Mouse (Mus musculus) liver, embryonic 12.5 days (tissue): ENCODE measurements around the gene Sptbn2. TPM values are rescaled to one million over a fixed set of nuclear protein-coding genes. Genes with fewer than 3 reads are reported as not detected.

Experiments used
- ATAC-seq: fragments of 200-750 bp; cut with Nextera tagmentation; 2 replicates; pipeline ENCODE4 v1.8.0; 2017; ENCODE audit warnings: moderate number of reproducible peaks, mild to moderate bottlenecking, moderate library complexity
- H3K27ac ChIP-seq: fragments of 300-500 bp; sonication (generic); 2 replicates; pipeline ENCODE4 v1.5.1; 2016; ENCODE audit warnings: mild to moderate bottlenecking
- H3K27me3 ChIP-seq: fragments of 300-500 bp; sonication (generic); replicated peaks from 2 replicates; pipeline ENCODE4 v1.6.1; 2016; ENCODE audit warnings: mild to moderate bottlenecking, moderate library complexity
- H3K36me3 ChIP-seq: fragments of 300-500 bp; sonication (generic); 2 replicates; pipeline ENCODE4 v1.6.1; 2016; ENCODE audit warnings: mild to moderate bottlenecking, moderate library complexity
- H3K4me1 ChIP-seq: fragments of 300-500 bp; sonication (generic); 2 replicates; pipeline ENCODE4 v1.6.1; 2016
- H3K4me2 ChIP-seq: fragments of 300-500 bp; sonication (generic); 2 replicates; pipeline ENCODE4 v1.6.1; 2016; ENCODE audit warnings: mild to moderate bottlenecking, moderate library complexity
- H3K4me3 ChIP-seq: fragments of 300-500 bp; sonication (generic); 2 replicates; pipeline ENCODE4 v1.5.1; 2016; ENCODE audit warnings: mild to moderate bottlenecking, moderate library complexity
- H3K9ac ChIP-seq: fragments of 300-500 bp; sonication (generic); 2 replicates; pipeline ENCODE4 v1.6.1; 2016; ENCODE audit warnings: mild to moderate bottlenecking, moderate library complexity
- H3K9me3 ChIP-seq: fragments of 300-500 bp; sonication (generic); replicated peaks from 2 replicates; pipeline ENCODE4 v1.6.1; 2016; ENCODE audit warnings: mild to moderate bottlenecking, moderate library complexity
- WGBS: fragments of 180-500 bp; shearing (Covaris S2); methylation state at CpG from one replicate; pipeline ENCODE4 v1.1.7; 2016; ENCODE audit not compliant: insufficient replicate concordance; 5-methylcytosine and 5-hydroxymethylcytosine counted together
- polyA plus RNA-seq: library from polyadenylated mRNA; unstranded; fragments of >200 nt; fragmentation: Nextera tagmentation; extraction: Ambion mirVana; gene quantifications from 2 replicates; pipeline ENCODE4 v1.2.1, GENCODE M21; 2016

Sptbn2 gene
- polyA plus RNA-seq, 1 experiment from 2014 or later = 0.14 TPM

- no peak overlapping the region for H3K27ac ChIP-seq
- H3K4me3 ChIP-seq = no peak overlapping the region
- 71% methylated on average over 13 of the region's 13 CpGs for WGBS
- H3K4me1 ChIP-seq = no peaks in the 10 kb centered on the region
- no peak overlapping the region for H3K4me2 ChIP-seq
- 0 out of 2 replicates have a peak, but pooled peaks cover 8% of the 10 kb centered on the region for H3K27me3 ChIP-seq
- ATAC-seq = no peak
- H3K9ac ChIP-seq = no peak overlapping the region
- H3K9me3 ChIP-seq = no peaks in the 10 kb centered on the region
- H3K36me3 ChIP-seq = no peaks in the 10 kb centered on the region
Measured at GRCm38 (mm10) chr19:4737866-4738265, 26.9 kb downstream of the Sptbn2 start.

DNA sequence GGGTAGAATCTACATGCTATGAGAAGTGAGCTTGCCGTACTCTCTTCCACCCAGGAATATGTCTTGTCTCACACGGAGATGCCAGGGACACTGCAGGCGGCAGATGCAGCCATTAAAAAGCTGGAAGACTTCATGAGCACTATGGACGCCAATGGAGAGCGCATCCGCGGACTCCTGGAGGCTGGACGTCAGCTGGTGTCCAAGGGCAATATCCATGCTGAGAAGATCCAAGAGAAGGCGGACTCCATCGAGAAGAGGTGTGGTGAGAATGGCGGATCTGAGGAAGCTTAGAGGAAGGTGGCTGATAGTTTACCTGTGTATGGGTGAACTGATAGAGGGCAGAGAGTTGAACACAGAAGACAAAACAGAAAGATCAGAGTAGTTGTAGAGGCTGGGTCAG, 28.1 kb downstream of the Sptbn2 start:
- no peaks in the 10 kb centered on the region for H3K4me1 ChIP-seq
- H3K4me3 ChIP-seq = no peak overlapping the region
- H3K27ac ChIP-seq = no peak overlapping the region
- ATAC-seq = no peak
- no peak overlapping the region for H3K9ac ChIP-seq
- H3K27me3 ChIP-seq = 0 out of 2 replicates have a peak, but pooled peaks cover 5% of the 10 kb centered on the region
- H3K4me2 ChIP-seq = no peak overlapping the region
- no peaks in the 10 kb centered on the region for H3K36me3 ChIP-seq
- H3K9me3 ChIP-seq = no peaks in the 10 kb centered on the region
- 81% methylated on average over 11 of the region's 11 CpGs for WGBS

- WGBS = 76% methylated on average over 5 of the region's 5 CpGs
- 0 out of 2 replicates have a peak, but pooled peaks cover 5% of the 10 kb centered on the region for H3K27me3 ChIP-seq
- H3K4me2 ChIP-seq = no peak overlapping the region
- no peak overlapping the region for H3K9ac ChIP-seq
- no peaks in the 10 kb centered on the region for H3K36me3 ChIP-seq
- H3K9me3 ChIP-seq = no peaks in the 10 kb centered on the region
- no peak for ATAC-seq
- no peak overlapping the region for H3K4me3 ChIP-seq
- H3K27ac ChIP-seq = no peak overlapping the region
- no peaks in the 10 kb centered on the region for H3K4me1 ChIP-seq
Measured at GRCm38 (mm10) chr19:4739762-4740161, 28.8 kb downstream of the Sptbn2 start.

- Histone ChIP-seq H3K27me3 (0 out of 2 replicates have a peak, but pooled peaks cover 5% of the 10 kb centered on the region), H3K4me2 (no peak overlapping the region), H3K36me3 (no peaks in the 10 kb centered on the region), H3K9me3 (no peaks in the 10 kb centered on the region), H3K9ac (no peak overlapping the region), H3K4me1 (no peaks in the 10 kb centered on the region), H3K27ac (no peak overlapping the region), H3K4me3 (no peak overlapping the region)
- whole genome bisulfite sequencing = 64% methylated on average over 10 of the region's 10 CpGs
- no peak for ATAC-seq
Measured at GRCm38 (mm10) chr19:4741482-4741881, 30.5 kb downstream of the Sptbn2 start.

DNA sequence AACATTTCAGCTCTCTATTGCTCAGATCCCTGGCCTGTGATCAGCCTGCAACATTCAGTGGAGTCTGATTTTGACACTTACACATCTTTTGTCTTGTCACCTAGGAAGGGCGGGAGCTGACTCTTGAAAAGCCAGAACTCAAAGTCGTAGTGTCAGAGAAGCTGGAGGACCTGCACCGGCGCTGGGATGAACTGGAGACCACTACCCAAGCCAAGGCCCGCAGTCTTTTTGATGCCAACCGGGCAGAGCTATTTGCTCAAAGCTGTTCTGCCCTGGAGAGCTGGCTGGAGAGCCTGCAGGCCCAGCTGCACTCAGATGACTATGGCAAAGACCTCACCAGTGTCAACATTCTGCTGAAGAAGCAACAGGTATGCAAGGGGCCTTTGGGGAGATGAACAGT, 31.3 kb downstream of the Sptbn2 start:
- no peak overlapping the region for H3K9ac ChIP-seq
- WGBS = 73% methylated on average over 6 of the region's 6 CpGs
- no peak overlapping the region for H3K4me3 ChIP-seq
- H3K9me3 ChIP-seq = no peaks in the 10 kb centered on the region
- H3K36me3 ChIP-seq = no peaks in the 10 kb centered on the region
- no peaks in the 10 kb centered on the region for H3K4me1 ChIP-seq
- no peak overlapping the region for H3K27ac ChIP-seq
- no peak overlapping the region for H3K4me2 ChIP-seq
- no peak for ATAC-seq
- H3K27me3 ChIP-seq = 0 out of 2 replicates have a peak, but pooled peaks cover 5% of the 10 kb centered on the region

DNA sequence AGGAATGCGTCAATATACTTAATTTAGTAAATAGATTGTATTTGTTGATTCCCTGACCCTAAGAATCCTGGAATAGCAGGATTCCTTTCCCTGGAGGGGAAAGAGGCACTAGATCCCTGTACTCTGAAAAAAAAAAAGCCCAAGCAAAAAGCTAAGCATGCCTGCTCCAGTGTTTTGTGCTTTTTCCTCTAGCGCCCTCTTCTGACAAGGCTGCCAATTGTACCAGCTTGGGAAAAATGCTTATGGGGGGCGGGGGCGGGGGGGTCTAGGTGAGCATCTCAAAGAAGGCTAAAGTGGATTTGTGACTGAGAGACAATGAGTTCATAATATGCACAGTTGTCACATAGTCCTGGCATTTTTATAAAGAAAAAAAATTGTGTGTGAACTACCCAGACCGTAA, 32.6 kb downstream of the Sptbn2 start:
- H3K4me3 ChIP-seq = no peak overlapping the region
- no peaks in the 10 kb centered on the region for H3K4me1 ChIP-seq
- WGBS = 40% methylated on average over 5 of the region's 5 CpGs
- ATAC-seq = no peak
- no peaks in the 10 kb centered on the region for H3K9me3 ChIP-seq
- no peak overlapping the region for H3K9ac ChIP-seq
- no peak overlapping the region for H3K27ac ChIP-seq
- no peaks in the 10 kb centered on the region for H3K27me3 ChIP-seq
- no peak overlapping the region for H3K4me2 ChIP-seq
- H3K36me3 ChIP-seq = no peaks in the 10 kb centered on the region

DNA sequence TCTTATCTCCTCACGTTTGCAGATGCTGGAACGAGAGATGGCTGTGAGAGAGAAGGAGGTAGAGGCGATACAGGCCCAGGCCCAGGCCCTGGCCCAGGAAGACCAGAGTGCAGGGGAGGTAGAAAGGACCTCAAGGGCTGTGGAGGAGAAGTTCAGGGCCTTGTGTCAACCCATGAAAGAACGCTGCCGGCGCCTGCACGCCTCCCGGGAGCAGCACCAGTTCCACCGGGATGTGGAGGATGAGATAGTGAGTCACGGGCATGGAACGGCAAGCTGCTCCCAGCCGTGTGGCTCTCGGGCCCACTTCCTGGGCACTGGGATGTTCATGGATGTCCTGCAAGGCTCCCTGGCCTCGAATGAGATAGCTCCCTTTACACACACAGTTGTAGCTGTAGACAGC, 33.1 kb downstream of the Sptbn2 start:
- H3K27ac ChIP-seq = no peak overlapping the region
- WGBS = 68% methylated on average over 14 of the region's 14 CpGs
- no peak for ATAC-seq

DNA sequence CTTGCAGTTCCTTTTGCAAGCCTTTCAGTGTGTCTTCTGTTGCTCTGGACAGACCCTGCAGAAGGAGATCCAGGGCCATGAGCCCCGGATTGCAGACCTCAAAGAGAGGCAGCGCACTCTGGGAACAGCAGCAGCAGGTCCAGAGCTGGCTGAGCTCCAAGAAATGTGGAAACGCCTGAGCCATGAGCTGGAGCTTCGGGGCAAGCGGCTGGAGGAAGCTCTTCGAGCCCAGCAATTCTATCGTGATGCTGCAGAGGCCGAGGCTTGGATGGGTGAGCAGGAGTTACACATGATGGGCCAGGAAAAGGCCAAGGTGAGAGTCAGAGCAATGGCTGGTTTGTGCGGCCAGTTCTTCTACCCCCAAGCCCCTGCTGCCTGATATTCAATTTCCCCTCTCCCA, 34.1 kb downstream of the Sptbn2 start:
- Histone ChIP-seq H3K36me3 (no peaks in the 10 kb centered on the region), H3K27ac (no peak overlapping the region), H3K27me3 (no peaks in the 10 kb centered on the region), H3K9me3 (no peaks in the 10 kb centered on the region), H3K4me3 (no peak overlapping the region), H3K4me2 (no peak overlapping the region), H3K9ac (no peak overlapping the region), H3K4me1 (no peaks in the 10 kb centered on the region)
- ATAC-seq = no peak
- 73% methylated on average over 9 of the region's 9 CpGs for WGBS

More for the DNA sequence above, 33.1 kb downstream of the Sptbn2 start:
- no peaks in the 10 kb centered on the region for H3K27me3 ChIP-seq
- H3K36me3 ChIP-seq = no peaks in the 10 kb centered on the region
- no peak overlapping the region for H3K4me3 ChIP-seq
- no peaks in the 10 kb centered on the region for H3K9me3 ChIP-seq
- no peak overlapping the region for H3K9ac ChIP-seq
- no peaks in the 10 kb centered on the region for H3K4me1 ChIP-seq
- no peak overlapping the region for H3K4me2 ChIP-seq

- H3K9me3 ChIP-seq = no peaks in the 10 kb centered on the region
- no peak for ATAC-seq
- no peaks in the 10 kb centered on the region for H3K4me1 ChIP-seq
- H3K27me3 ChIP-seq = no peaks in the 10 kb centered on the region
- no peak overlapping the region for H3K27ac ChIP-seq
- H3K9ac ChIP-seq = no peak overlapping the region
- 86% methylated on average over 10 of the region's 10 CpGs for WGBS
- H3K4me3 ChIP-seq = no peak overlapping the region
- H3K4me2 ChIP-seq = no peak overlapping the region
- H3K36me3 ChIP-seq = no peaks in the 10 kb centered on the region
Measured at GRCm38 (mm10) chr19:4745681-4746080, 34.7 kb downstream of the Sptbn2 start.

GRCm38 (mm10) chr19:4746611-4747010, 35.6 kb downstream of the Sptbn2 start:
- no peak for ATAC-seq
- Histone ChIP-seq H3K36me3 (no peaks in the 10 kb centered on the region), H3K27ac (no peak overlapping the region), H3K9ac (no peak overlapping the region), H3K4me3 (no peak overlapping the region), H3K9me3 (no peaks in the 10 kb centered on the region), H3K4me2 (no peak overlapping the region), H3K27me3 (no peaks in the 10 kb centered on the region), H3K4me1 (no peaks in the 10 kb centered on the region)
- 76% methylated on average over 14 of the region's 14 CpGs for WGBS

- no peaks in the 10 kb centered on the region for H3K4me1 ChIP-seq
- WGBS = 80% methylated on average over 9 of the region's 9 CpGs
Measured at GRCm38 (mm10) chr19:4747631-4748312, 36.8 kb downstream of the Sptbn2 start.

GRCm38 (mm10) chr19:4748493-4748892, 37.5 kb downstream of the Sptbn2 start:
- no peak overlapping the region for H3K9ac ChIP-seq
- H3K27me3 ChIP-seq = no peaks in the 10 kb centered on the region
- no peak overlapping the region for H3K4me3 ChIP-seq
- H3K4me2 ChIP-seq = no peak overlapping the region
- no peaks in the 10 kb centered on the region for H3K9me3 ChIP-seq
- 76% methylated on average over 10 of the region's 10 CpGs for WGBS
- H3K4me1 ChIP-seq = no peaks in the 10 kb centered on the region
- ATAC-seq = no peak
- H3K27ac ChIP-seq = no peak overlapping the region
- no peaks in the 10 kb centered on the region for H3K36me3 ChIP-seq

More at GRCm38 (mm10) chr19:4747631-4748312, 36.8 kb downstream of the Sptbn2 start:
- Histone ChIP-seq H3K27ac (no peak overlapping the region), H3K9ac (no peak overlapping the region), H3K36me3 (no peaks in the 10 kb centered on the region), H3K9me3 (no peaks in the 10 kb centered on the region), H3K27me3 (no peaks in the 10 kb centered on the region), H3K4me3 (no peak overlapping the region), H3K4me2 (no peak overlapping the region)
- no peak for ATAC-seq

GRCm38 (mm10) chr19:4749975-4750374, 39.0 kb downstream of the Sptbn2 start:
- 75% methylated on average over 6 of the region's 6 CpGs for WGBS
- ATAC-seq = no peak
- Histone ChIP-seq H3K36me3 (no peaks in the 10 kb centered on the region), H3K9ac (no peak overlapping the region), H3K4me3 (no peak overlapping the region), H3K9me3 (no peaks in the 10 kb centered on the region), H3K4me1 (no peaks in the 10 kb centered on the region), H3K27me3 (no peaks in the 10 kb centered on the region), H3K27ac (no peak overlapping the region), H3K4me2 (no peak overlapping the region)
